Mouse (Mus musculus) liver, postnatal 0 days (tissue): ENCODE measurements around the gene Slc22a16.

ENCODE experiments used
- CTCF ChIP-seq: sonication (generic); IDR thresholded peaks from 2 replicates; pipeline ENCODE4 v1.5.1; 2016; ENCODE audit warnings: antibody characterized with exemption, low read depth
- EP300 ChIP-seq: IDR thresholded peaks from 2 replicates; pipeline ENCODE4 v1.6.1; 2016; ENCODE audit warnings: antibody characterized with exemption, low read depth, mild to moderate bottlenecking

- TF ChIP-seq EP300 = no peak
- no peak for TF ChIP-seq CTCF
Measured at GRCm38 (mm10) chr10:40648776-40649175, 78.6 kb downstream of the Slc22a16 start.
